Mouse (Mus musculus): ENCODE measurements around the gene Prr19. TPM values are rescaled to one million over a fixed set of nuclear protein-coding genes. Genes with fewer than 3 reads are reported as not detected.

Gene Prr19
- total and polyA plus RNA-seq, 2 experiments from 2014 or later: not detected

- H3K9me3 ChIP-seq (replicated peaks; ENCODE audit: control insufficient read depth, low read length): no peaks in the 10 kb centered on the region
- 0 out of 2 replicates have a peak overlapping the region, but pooled peaks have one; percentile 33 for H3K9ac ChIP-seq (replicated peaks; ENCODE audit: low read depth, low read length)
- WGBS: 2% methylated on average over 4 of the region's 4 CpGs
- ATAC-seq (ENCODE audit: insufficient read depth, low read depth): no peak
- no peaks in the 10 kb centered on the region for H3K27me3 ChIP-seq (ENCODE audit: control insufficient read depth, insufficient read depth, low read length)
- H3K4me1 ChIP-seq (ENCODE audit: control insufficient read depth, insufficient read depth): peaks cover 52% of the 10 kb centered on the region
- peak overlapping the region; percentile 79 for H3K4me2 ChIP-seq (ENCODE audit: low read depth, low read length)
- peak overlapping the region; percentile 64 for H3K4me3 ChIP-seq (ENCODE audit: low read depth, low read length)
- H3K27ac ChIP-seq (ENCODE audit: low read depth): peak overlapping the region; percentile 99
- H3K36me3 ChIP-seq (replicated peaks; ENCODE audit: control insufficient read depth, insufficient read depth, low read length): peaks cover 7% of the 10 kb centered on the region
- no peak for DNase-seq (ENCODE audit: low spot score)
- no peak for TF ChIP-seq CTCF (IDR thresholded peaks at IDR 0.05; ENCODE audit: low read depth)
- TF ChIP-seq EP300 (IDR thresholded peaks at IDR 0.05; ENCODE audit: low read depth): no peak
Observed at GRCm38 (mm10) chr7:25277998-25278340, 23.2 kb upstream of the Prr19 start.

GRCm38 (mm10) chr7:25278341-25279075, 22.7 kb upstream of the Prr19 start:
- TF ChIP-seq EP300 (IDR thresholded peaks at IDR 0.05; ENCODE audit: low read depth): no peak
- peak; percentile 67 for TF ChIP-seq CTCF (IDR thresholded peaks at IDR 0.05; ENCODE audit: low read depth)
- H3K4me1 ChIP-seq (ENCODE audit: control insufficient read depth, insufficient read depth): peaks cover 55% of the 10 kb centered on the region
- H3K4me2 ChIP-seq (ENCODE audit: low read depth, low read length): peak overlapping the region; percentile 79
- H3K27ac ChIP-seq (ENCODE audit: low read depth): peak overlapping the region; percentile 99
- H3K36me3 ChIP-seq (replicated peaks; ENCODE audit: control insufficient read depth, insufficient read depth, low read length): peaks cover 1% of the 10 kb centered on the region
- peak; percentile 53 for ATAC-seq (ENCODE audit: insufficient read depth, low read depth)
- peak overlapping the region; percentile 64 for H3K4me3 ChIP-seq (ENCODE audit: low read depth, low read length)
- peak overlapping the region; percentile 63 for H3K9ac ChIP-seq (replicated peaks; ENCODE audit: low read depth, low read length)
- no peaks in the 10 kb centered on the region for H3K27me3 ChIP-seq (ENCODE audit: control insufficient read depth, insufficient read depth, low read length)
- no peaks in the 10 kb centered on the region for H3K9me3 ChIP-seq (replicated peaks; ENCODE audit: control insufficient read depth, low read length)
- WGBS: under 1% methylated on average over 47 of the region's 60 CpGs
- DNase-seq (ENCODE audit: low spot score): peak; percentile 88

DNA sequence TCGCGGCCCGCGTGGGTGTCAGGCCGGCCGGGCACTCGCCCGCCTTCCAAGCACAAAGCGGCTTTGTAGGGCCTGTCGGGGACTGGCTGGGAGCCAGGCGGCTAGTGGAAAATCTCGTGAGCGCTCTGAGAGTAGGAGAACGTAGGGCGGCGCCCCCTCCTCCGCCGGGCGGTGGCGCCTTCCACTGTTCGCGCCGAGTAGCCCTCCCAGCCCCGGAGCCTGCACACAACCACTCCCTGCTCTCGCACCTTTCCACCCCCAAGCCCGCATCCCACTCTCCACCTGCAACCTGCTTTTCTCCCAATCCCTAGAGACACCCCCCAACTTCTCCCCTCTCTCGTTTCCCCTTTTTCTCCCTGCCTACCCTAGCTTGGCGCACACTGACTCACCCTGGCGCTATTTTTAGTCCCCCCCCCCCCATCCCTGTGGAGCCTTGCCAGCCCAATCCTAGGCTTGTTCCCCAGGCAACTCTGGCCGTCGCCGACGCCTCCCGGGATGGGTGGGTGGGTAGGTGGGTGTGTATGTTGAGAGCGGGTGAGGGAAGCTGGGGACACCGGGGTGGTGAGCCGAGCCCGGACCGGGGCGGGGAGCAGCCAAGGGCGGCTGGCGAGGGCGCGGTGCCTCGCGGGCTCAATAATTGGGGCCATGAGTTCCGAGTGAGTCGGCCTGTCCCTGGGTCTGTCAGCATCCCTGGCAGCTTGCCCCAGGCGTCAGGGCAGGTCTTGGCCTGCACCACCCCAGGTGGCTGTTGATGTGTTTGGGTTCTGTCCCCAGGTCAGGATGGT, 21.9 kb upstream of the Prr19 start:
- ATAC-seq (ENCODE audit: insufficient read depth, low read depth): peak; percentile 30

GRCm38 (mm10) chr7:25279861-25280791, 21.1 kb upstream of the Prr19 start:
- ATAC-seq (ENCODE audit: insufficient read depth, low read depth) (peak; percentile 2), DNase-seq (ENCODE audit: low spot score) (peak; percentile 81)
- H3K9ac ChIP-seq (replicated peaks; ENCODE audit: low read depth, low read length): peak overlapping the region; percentile 63
- TF ChIP-seq CTCF (IDR thresholded peaks at IDR 0.05; ENCODE audit: low read depth) (no peak), EP300 (IDR thresholded peaks at IDR 0.05; ENCODE audit: low read depth) (peak; percentile 97)
- H3K27ac ChIP-seq (ENCODE audit: low read depth): peak overlapping the region; percentile 99
- H3K36me3 ChIP-seq (replicated peaks; ENCODE audit: control insufficient read depth, insufficient read depth, low read length): peaks cover 3% of the 10 kb centered on the region
- H3K9me3 ChIP-seq (replicated peaks; ENCODE audit: control insufficient read depth, low read length): no peaks in the 10 kb centered on the region
- peak overlapping the region; percentile 64 for H3K4me3 ChIP-seq (ENCODE audit: low read depth, low read length)
- WGBS: 2% methylated on average over 6 of the region's 6 CpGs
- H3K4me1 ChIP-seq (ENCODE audit: control insufficient read depth, insufficient read depth): peaks cover 60% of the 10 kb centered on the region
- peak overlapping the region; percentile 79 for H3K4me2 ChIP-seq (ENCODE audit: low read depth, low read length)
- H3K27me3 ChIP-seq (ENCODE audit: control insufficient read depth, insufficient read depth, low read length): no peaks in the 10 kb centered on the region

More for the DNA sequence above, 21.9 kb upstream of the Prr19 start:
- WGBS: under 1% methylated on average over 48 of the region's 49 CpGs
- peak; percentile 80 for DNase-seq (ENCODE audit: low spot score)
- Histone ChIP-seq H3K9me3 (replicated peaks; ENCODE audit: control insufficient read depth, low read length) (no peaks in the 10 kb centered on the region), H3K27ac (ENCODE audit: low read depth) (peak overlapping the region; percentile 99), H3K4me2 (ENCODE audit: low read depth, low read length) (peak overlapping the region; percentile 79), H3K27me3 (ENCODE audit: control insufficient read depth, insufficient read depth, low read length) (no peaks in the 10 kb centered on the region), H3K4me3 (ENCODE audit: low read depth, low read length) (peak overlapping the region; percentile 64), H3K36me3 (replicated peaks; ENCODE audit: control insufficient read depth, insufficient read depth, low read length) (no peaks in the 10 kb centered on the region; the same call in 1 of the 2 replicates), H3K9ac (replicated peaks; ENCODE audit: low read depth, low read length) (peak overlapping the region; percentile 63), H3K4me1 (ENCODE audit: control insufficient read depth, insufficient read depth) (peaks cover 60% of the 10 kb centered on the region)
- no peak; the same call in 1 of the 2 replicates for TF ChIP-seq CTCF (IDR thresholded peaks at IDR 0.05; ENCODE audit: low read depth)
- TF ChIP-seq EP300 (IDR thresholded peaks at IDR 0.05; ENCODE audit: low read depth): peak; percentile 70; the same call in 1 of the 2 replicates
